Mouse (Mus musculus) megakaryocyte, embryonic 14.5 days (primary cell): ENCODE data around the gene Sufu. TPM values are rescaled to one million over a fixed set of nuclear protein-coding genes. Genes with fewer than 3 reads are reported as not detected.

Experiments
- H3K27me3 ChIP-seq: replicated peaks from 2 replicates; pipeline ENCODE3; 2012; ENCODE audit warnings: inconsistent platforms
- H3K36me3 ChIP-seq: replicated peaks from 2 replicates; pipeline ENCODE3; 2012; ENCODE audit warnings: low read length, inconsistent platforms, mixed read lengths
- H3K4me1 ChIP-seq: 2 replicates; pipeline ENCODE4 v1.6.1; 2012; ENCODE audit warnings: inconsistent platforms
- H3K4me3 ChIP-seq: replicated peaks from 2 replicates; pipeline ENCODE3; 2012; ENCODE audit warnings: moderate library complexity, mild to moderate bottlenecking, inconsistent platforms
- H3K9me3 ChIP-seq: 2 replicates; pipeline ENCODE4 v1.6.1; 2012; ENCODE audit warnings: inconsistent platforms
- FLI1 ChIP-seq: IDR thresholded peaks from 2 replicates; pipeline ENCODE4 v1.6.1; 2012; ENCODE audit warnings: low read length, inconsistent platforms, mixed read lengths
- GATA1 ChIP-seq: IDR thresholded peaks from 3 replicates; pipeline ENCODE4 v1.6.1; 2012; ENCODE audit warnings: mixed read lengths, low read length, inconsistent platforms, borderline replicate concordance
- polyA plus RNA-seq: library from polyadenylated mRNA; stranded (reverse); fragments of >175 nt; gene quantifications from 2 replicates; pipeline ENCODE4 v1.2.3, GENCODE M21; 2012; ENCODE audit warnings: low replicate concordance; ENCODE audit not compliant: insufficient read depth

The Sufu gene
- polyA plus RNA-seq, 1 experiment, result 8.7 TPM

GRCm38 (mm10) chr19:46447110-46447509, 50.4 kb downstream of the Sufu start:
- peaks cover 32% of the 10 kb centered on the region for H3K36me3 ChIP-seq
- TF ChIP-seq FLI1, result no peak
- no peak for TF ChIP-seq GATA1
- peaks cover 93% of the 10 kb centered on the region for H3K4me1 ChIP-seq
- no peaks in the 10 kb centered on the region for H3K27me3 ChIP-seq
- no peaks in the 10 kb centered on the region for H3K9me3 ChIP-seq
- no peak overlapping the region for H3K4me3 ChIP-seq

GRCm38 (mm10) chr19:46447911-46448310, 51.2 kb downstream of the Sufu start:
- no peaks in the 10 kb centered on the region for H3K27me3 ChIP-seq
- TF ChIP-seq GATA1 (no peak), FLI1 (no peak)
- H3K4me1 ChIP-seq, result peaks cover 98% of the 10 kb centered on the region
- H3K36me3 ChIP-seq, result peaks cover 35% of the 10 kb centered on the region
- H3K9me3 ChIP-seq, result no peaks in the 10 kb centered on the region
- peak overlapping the region; percentile 55 for H3K4me3 ChIP-seq

GRCm38 (mm10) chr19:46449261-46450005, 52.7 kb downstream of the Sufu start:
- H3K27me3 ChIP-seq, result no peaks in the 10 kb centered on the region
- no peaks in the 10 kb centered on the region for H3K9me3 ChIP-seq
- H3K4me3 ChIP-seq, result no peak overlapping the region
- peaks cover 46% of the 10 kb centered on the region for H3K36me3 ChIP-seq
- peaks cover 98% of the 10 kb centered on the region for H3K4me1 ChIP-seq
- TF ChIP-seq FLI1 (no peak), GATA1 (no peak)

GRCm38 (mm10) chr19:46452052-46452827, 55.5 kb downstream of the Sufu start:
- Histone ChIP-seq H3K27me3 (no peaks in the 10 kb centered on the region), H3K9me3 (no peaks in the 10 kb centered on the region), H3K4me3 (peak overlapping the region; percentile 40), H3K36me3 (peaks cover 55% of the 10 kb centered on the region), H3K4me1 (peaks cover 100% of the 10 kb centered on the region)
- TF ChIP-seq FLI1, result no peak
- TF ChIP-seq GATA1, result no peak

- no peaks in the 10 kb centered on the region for H3K9me3 ChIP-seq
- no peaks in the 10 kb centered on the region for H3K27me3 ChIP-seq
- peaks cover 100% of the 10 kb centered on the region for H3K4me1 ChIP-seq
- peaks cover 61% of the 10 kb centered on the region for H3K36me3 ChIP-seq
- H3K4me3 ChIP-seq, result peak overlapping the region; percentile 40
- no peak for TF ChIP-seq GATA1
- no peak for TF ChIP-seq FLI1
These were observed 56.2 kb downstream of the Sufu start for GRCm38 (mm10) chr19:46452916-46453315.

- Histone ChIP-seq H3K27me3 (no peaks in the 10 kb centered on the region), H3K9me3 (no peaks in the 10 kb centered on the region), H3K4me1 (peaks cover 100% of the 10 kb centered on the region), H3K4me3 (peak overlapping the region; percentile 90), H3K36me3 (peaks cover 69% of the 10 kb centered on the region)
- TF ChIP-seq FLI1 (no peak), GATA1 (no peak)
These were observed 57.6 kb downstream of the Sufu start for GRCm38 (mm10) chr19:46454126-46454880.

GRCm38 (mm10) chr19:46455032-46455431, 58.3 kb downstream of the Sufu start:
- Histone ChIP-seq H3K4me1 (peaks cover 100% of the 10 kb centered on the region), H3K4me3 (peak overlapping the region; percentile 90), H3K27me3 (no peaks in the 10 kb centered on the region), H3K9me3 (no peaks in the 10 kb centered on the region), H3K36me3 (peaks cover 69% of the 10 kb centered on the region)
- TF ChIP-seq FLI1, result peak; percentile 97
- TF ChIP-seq GATA1, result peak; percentile 100

GRCm38 (mm10) chr19:46455556-46455955, 58.9 kb downstream of the Sufu start:
- Histone ChIP-seq H3K9me3 (no peaks in the 10 kb centered on the region), H3K4me3 (peak overlapping the region; percentile 90), H3K36me3 (peaks cover 69% of the 10 kb centered on the region), H3K27me3 (no peaks in the 10 kb centered on the region), H3K4me1 (peaks cover 100% of the 10 kb centered on the region)
- no peak for TF ChIP-seq GATA1

GRCm38 (mm10) chr19:46456018-46456735, 59.5 kb downstream of the Sufu start:
- H3K36me3 ChIP-seq, result peaks cover 69% of the 10 kb centered on the region
- H3K4me1 ChIP-seq, result peaks cover 97% of the 10 kb centered on the region
- no peaks in the 10 kb centered on the region for H3K27me3 ChIP-seq
- no peaks in the 10 kb centered on the region for H3K9me3 ChIP-seq
- no peak for TF ChIP-seq FLI1
- no peak for TF ChIP-seq GATA1
- H3K4me3 ChIP-seq, result peak overlapping the region; percentile 90
